Mouse (Mus musculus): ENCODE measurements at regions not wholly inside any gene's neighbourhood (a gene's known extent, or its start where the extent isn't known, plus 50 kb on each side); places are given as distances from the start of the nearest gene placed in this dataset.
"Not testable (repeated sequence)": the region's sequence is repeated elsewhere in the genome, so short reads cannot be mapped to it uniquely, and the experiment has no call there.

- not testable (repeated sequence) for TF ChIP-seq ZNF384 (IDR thresholded peaks at IDR 0.05; ENCODE audit: low read depth, low read length); CHD2 (IDR thresholded peaks at IDR 0.05; ENCODE audit: low read depth, low read length); HCFC1 (IDR thresholded peaks at IDR 0.05; ENCODE audit: borderline replicate concordance, insufficient read depth, low read length); ZC3H11A (IDR thresholded peaks at IDR 0.05; ENCODE audit: borderline replicate concordance, low read depth, low read length)
Observed at GRCm38 (mm10) chr9:18078446-18078845, 213.5 kb upstream of the Chordc1 start.
